Mouse (Mus musculus) MEL-GATA-1-ER (cell line): ENCODE results near the gene Evi5.
"Not testable (repeated sequence)": the region's sequence is repeated elsewhere in the genome, so short reads cannot be mapped to it uniquely, and the experiment has no call there.

Experiments used
- DNase-seq: peaks from one replicate; pipeline ENCODE4 v3.0.0-alpha.2; 2012; ENCODE audit warnings: low read depth; ENCODE audit errors: extremely low read depth

The Evi5 gene

GRCm38 (mm10) chr5:107874561-107875260 lies at the start of gene Evi5:
Gene Evi5, minus strand, starts transcription at chr5:107875107.
- peak; percentile 38 for DNase-seq

DNA sequence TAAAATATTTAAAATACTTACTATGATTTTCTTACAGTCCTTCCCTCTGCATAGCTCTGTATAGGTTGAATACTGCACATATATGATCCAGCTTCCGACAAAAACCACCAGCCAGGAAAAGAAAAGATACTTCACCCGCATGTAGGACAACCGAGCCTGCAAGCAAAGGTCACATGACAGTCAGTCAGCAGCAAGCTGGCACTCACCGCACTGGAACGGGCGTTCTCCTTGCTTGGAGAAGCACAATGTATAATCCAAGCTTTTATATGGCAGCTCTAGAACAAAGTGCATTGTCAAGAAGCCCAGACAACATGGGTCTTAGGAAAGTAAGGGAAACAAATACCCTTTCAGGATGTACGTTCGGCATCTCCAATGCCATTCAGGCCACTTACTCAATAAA lies 49.7 kb upstream of the Evi5 start:
- no peak for DNase-seq

- no peak for DNase-seq
These were observed 47.9 kb upstream of the Evi5 start for GRCm38 (mm10) chr5:107922836-107923235.

DNA sequence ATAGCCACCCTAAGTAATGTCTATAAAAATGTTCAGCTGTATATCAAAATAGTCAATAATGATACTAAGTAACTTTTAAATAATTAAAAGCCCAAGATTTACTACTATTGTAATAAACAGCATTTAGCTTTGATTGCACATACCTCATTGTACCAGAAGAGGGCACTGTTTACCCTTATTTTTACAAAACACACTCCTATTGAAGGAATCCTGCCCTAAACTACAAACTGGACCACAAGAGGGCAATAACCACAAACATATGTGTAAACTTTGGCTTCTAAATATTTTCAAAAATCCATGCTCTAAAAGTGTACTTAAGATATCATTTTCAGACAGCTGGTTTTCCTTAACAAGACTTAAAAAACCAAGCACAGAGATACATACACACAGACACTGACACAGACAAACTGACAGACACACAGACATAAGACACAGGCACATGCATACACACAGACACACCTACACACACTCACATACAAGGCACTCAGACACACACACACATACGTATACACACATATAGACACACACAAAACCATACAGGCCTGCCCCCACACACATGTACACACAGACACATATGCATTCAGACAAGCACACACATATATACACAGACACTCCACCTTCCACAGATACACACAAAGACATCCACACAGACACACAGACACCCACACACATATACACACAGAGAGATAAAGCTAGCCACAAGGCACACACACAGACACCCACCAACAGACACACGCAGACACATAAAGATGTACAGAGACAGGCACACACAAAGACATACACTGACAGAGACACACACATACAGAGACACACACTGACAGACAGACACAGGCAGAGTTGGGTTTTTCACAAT lies 46.7 kb upstream of the Evi5 start:
- peak; percentile 66 for DNase-seq

- no peak for DNase-seq
These were observed 40.4 kb upstream of the Evi5 start for GRCm38 (mm10) chr5:107915280-107915679.

GRCm38 (mm10) chr5:107911012-107911411 lies 36.1 kb upstream of the Evi5 start:
- DNase-seq: no peak

- no peak for DNase-seq
These were observed 35.2 kb upstream of the Evi5 start for GRCm38 (mm10) chr5:107910084-107910616.

DNA sequence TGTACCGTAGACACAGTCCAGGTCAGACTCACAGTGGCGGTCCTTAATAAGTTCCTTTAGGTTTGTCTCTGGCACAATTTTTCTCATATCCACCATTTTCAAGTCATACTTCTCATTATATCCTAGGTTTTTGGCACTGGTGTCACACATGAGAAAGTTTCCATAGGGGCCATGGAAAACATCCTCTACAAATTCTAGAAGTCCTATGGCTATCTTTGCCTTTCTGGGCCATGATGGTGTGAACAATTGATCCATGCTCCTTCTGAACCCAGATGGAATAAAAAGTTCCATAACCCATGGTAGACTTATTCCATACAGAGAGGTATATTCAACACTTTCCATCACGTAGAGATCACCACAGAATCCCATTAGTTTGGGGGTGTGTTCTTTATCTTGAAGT lies 34.8 kb upstream of the Evi5 start:
- no peak for DNase-seq

DNA sequence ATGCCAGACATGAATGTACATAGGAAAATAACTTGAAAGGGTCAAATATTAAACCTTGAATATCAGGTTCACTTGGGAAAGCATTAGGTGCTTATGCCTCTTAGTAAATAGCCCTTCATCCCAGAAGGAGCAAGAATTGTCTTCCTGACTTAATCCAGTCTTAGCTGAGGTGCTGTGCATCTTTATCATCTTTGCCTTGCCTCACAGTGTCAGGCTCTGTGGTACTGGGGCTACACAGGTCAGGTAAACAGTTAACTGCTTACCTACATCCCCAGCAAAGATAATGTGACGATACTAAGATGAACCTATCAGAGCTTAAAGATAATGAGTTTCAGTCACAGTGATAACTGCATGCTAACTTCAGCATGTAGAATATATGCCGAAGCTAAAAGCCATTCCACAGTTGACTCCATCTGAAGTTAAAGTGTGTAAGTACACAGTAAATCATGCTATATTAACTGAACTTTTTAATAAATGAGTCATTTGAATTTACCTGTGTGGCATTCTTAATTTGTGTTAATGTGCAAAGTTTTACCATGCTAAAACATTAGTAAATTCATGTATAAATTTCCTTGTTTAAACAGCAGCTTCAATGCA lies 33.7 kb upstream of the Evi5 start:
- DNase-seq: no peak

- DNase-seq: no peak
These were observed 29.4 kb upstream of the Evi5 start for GRCm38 (mm10) chr5:107904325-107904724.

GRCm38 (mm10) chr5:107901014-107901615 lies 26.2 kb upstream of the Evi5 start:
- DNase-seq: no peak

DNA sequence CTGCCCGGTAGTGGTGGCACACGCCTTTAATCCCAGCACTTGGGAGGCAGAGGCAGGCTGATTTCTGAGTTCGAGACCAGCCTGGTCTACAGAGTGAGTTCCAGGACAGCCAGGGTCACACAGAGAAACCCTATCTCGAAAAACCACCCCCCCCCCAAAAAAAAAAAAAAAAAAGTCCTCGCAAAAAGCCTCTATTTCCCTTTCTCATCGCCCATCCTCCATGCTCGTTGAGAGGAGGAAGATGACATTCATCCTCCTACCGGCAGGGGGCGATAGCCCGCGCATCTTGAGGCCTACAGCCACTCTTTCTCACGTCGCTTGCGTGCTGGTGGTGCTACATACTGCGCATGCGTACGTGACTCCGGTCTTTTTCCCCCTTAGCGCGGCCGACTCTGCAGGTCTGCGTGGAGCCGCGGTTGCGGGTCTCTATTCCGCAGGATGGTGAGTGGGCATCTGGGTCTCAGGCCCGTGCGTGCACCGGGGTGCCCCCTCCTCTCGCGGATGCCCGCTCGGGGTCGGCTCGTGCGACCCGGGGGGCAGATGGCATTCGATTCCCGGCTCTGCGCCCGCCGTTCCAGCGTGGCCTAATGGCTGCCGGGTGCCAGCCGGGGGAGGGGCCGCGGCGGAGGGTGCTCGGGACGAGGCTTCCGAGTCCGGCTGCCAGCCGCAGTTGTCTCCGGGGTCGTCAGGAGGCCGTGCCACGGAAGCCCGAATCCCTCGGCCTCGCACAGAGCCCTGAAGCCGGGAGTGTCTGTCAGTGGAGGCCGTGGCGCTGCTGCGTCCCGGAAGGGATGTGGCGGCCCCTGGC lies 25.5 kb upstream of the Evi5 start, which contains the start of gene Rpl5:
Gene Rpl5, plus strand, starts transcription at position 297 of the 808 bp plus-strand sequence.
- DNase-seq: peak; percentile 91

DNA sequence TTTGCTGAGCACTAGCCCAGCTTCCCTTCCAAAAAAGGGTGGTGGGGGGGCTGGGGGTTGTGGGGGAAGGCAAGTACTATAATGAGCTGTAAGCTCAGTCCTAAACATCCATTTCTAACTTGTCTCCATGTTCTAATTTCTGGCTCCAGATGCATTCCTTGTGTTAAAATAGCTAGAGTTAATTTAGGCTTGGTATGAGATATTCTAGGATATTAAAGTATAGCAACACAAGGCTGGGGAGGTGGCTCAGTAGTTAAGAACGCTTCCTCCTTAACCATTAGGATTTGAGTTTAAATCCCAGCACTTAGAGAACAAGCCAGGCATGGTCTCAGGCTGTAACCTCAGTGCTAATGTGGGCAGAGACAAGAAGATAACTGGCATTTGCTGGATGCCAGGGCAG lies 21.4 kb upstream of the Evi5 start:
- no peak for DNase-seq

DNA sequence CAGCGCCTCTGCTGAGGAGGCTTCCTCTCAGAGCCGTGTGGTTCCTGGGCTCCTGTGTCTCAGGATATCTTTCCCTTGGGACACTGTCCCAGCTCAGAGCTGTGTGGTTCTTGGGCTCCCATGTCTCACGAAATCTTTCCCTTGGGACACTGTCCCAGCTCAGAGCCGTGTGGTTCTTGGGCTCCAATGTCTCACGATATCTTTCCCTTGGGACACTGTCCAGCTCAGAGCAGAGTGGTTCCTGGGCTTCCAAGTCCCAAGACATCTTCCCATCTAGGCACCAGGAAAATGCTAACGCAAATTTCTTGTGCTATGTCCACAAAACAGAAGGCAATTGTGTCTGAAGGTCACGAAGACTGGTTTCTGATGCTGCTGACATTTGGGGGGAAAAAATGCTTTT lies 19.8 kb upstream of the Evi5 start:
- DNase-seq: no peak

- DNase-seq: not testable (repeated sequence)
These were observed 16.6 kb upstream of the Evi5 start for GRCm38 (mm10) chr5:107891515-107891914.

DNA sequence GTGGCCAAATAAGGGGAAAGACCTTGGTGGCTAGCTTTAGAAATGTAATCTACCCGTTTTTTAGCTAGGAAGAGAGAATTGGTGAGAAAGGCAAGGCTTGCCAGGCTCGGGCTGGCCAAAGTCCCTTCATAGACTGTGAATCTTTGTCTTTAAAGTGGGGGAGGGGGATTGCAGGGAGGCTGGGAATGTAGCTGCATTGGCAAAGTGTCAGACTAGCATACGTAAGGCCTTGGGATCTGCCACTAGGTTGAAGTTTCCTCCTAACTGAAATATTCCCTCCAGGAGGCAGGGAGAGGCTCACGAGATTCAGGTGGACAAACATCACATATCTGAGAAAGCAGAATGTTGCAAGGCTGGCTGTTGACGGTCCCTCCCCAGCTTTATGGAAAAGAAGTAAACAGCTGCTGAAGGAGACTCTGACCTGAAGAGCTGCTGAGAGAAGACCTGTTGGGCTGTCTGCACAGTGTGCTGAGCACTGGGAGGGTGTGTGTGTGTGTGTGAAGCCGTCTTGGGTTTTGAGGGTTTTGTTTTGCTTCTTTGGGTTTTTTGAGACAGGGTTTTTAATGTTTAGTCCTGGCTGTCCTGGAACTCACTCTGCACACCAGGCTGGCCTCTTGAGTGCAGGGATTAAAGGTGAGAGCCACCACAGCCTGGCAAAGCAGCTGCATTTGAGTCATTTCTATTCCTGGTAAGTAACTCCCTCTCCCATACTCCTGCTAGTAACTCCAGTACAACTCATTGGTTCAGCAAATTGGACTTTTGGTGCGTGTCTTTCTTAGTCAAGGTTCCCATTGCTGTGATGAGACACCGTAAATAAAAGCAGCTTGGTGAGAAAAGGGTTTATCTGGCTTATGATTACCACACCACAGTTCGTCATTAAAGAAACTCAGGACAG lies 15.3 kb upstream of the Evi5 start:
- DNase-seq: no peak

DNA sequence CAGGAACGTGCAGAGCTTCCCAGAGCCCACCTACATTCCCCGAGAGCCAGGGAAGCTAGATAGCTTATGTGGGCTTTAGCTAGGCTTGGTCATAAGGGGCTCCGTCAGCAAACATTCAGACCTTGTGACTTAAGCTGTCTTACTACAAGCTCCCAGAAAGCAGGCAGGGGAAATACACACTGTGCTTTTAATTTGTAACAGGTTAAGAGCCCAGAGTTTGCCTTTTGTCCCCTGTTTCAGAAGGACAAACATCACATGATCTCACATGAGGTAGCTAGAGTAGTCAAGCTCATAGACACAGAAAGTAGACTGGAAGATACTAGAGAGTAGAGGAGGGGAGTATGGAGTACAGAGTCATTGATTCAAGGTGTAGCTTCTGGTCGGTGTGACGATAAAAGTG lies 5.8 kb upstream of the Evi5 start:
- DNase-seq: no peak

DNA sequence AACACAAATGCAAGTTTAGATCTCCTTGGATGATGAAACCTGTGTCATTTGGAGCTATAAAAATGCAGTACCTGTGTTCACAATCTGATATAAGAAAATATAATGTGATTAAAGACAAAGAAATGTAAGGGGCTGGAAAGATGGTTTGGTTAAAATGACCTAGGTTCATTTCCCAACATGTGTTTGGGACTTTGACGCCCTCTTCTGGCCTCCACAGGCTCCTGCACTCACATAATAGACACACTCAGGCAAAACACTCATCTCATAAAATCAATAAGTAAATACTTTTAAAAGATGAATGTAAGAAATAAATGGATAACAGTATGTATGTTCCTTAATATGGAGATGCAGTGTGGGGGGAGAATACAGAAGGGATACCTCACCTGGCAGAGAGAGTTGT lies 2.1 kb upstream of the Evi5 start:
- no peak for DNase-seq

DNA sequence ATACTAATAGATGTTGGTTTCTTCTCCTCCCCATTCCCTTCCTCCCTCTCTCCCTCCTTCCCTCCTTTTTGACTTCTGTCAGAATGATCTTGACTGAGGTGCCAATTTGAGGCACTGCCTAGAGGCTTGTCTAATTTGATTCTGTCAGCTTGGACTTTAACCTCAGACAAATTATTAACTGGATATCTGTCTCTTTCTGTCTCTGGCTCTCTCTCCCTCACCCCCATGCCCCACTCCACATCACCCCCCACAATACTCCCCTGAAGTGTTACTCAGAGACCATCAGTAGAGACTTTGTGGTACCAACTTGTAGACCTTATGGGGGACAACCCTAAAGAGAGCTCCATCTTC lies 329 bp upstream of the Evi5 start:
- DNase-seq: no peak

DNA sequence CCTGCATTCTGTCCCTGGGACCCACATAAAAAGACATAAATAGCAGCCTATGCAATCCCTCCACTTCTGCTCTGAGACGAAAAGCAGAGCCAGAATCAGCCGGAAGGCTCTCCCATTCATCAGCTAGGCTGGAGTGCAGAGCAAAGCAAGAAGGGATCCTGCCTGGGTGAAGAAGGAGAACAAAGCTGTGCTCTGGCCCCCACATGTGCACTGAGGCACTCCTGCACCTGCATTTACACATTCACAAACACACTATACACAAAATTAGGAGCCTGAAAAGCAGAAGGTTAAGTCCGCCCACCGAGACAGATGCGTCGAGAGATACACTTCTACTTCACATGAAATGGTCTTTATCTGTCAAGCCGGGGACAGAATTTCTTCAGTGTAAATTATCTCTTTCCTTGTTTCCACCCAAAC lies 1.0 kb downstream of the Evi5 start:
- peak; percentile 73 for DNase-seq
